Mouse (Mus musculus) testis, adult 2 months (tissue): Measurements from ENCODE around the gene Rab11fip3. TPM values are rescaled to one million over a fixed set of nuclear protein-coding genes. Genes with fewer than 3 reads are reported as not detected.
A peak's percentile ranks its signal among the peaks of the same experiment; 100 is the strongest.

ENCODE experiments used
- H3K27ac ChIP-seq: fragments of 200-500 bp; 2 replicates; pipeline ENCODE4 v1.5.1; 2012; ENCODE audit warnings: low read depth, low read length; ENCODE audit not compliant: control insufficient read depth, insufficient read depth
- H3K27me3 ChIP-seq: fragments of 200-500 bp; 2 replicates; pipeline ENCODE4 v1.6.1; 2012; ENCODE audit warnings: mild to moderate bottlenecking, low read length, moderate library complexity; ENCODE audit not compliant: control insufficient read depth, insufficient read depth
- H3K36me3 ChIP-seq: fragments of 200-500 bp; 2 replicates; pipeline ENCODE4 v1.6.1; 2012; ENCODE audit warnings: mild to moderate bottlenecking, low read length; ENCODE audit not compliant: control insufficient read depth, insufficient read depth
- H3K4me1 ChIP-seq: fragments of 200-500 bp; 2 replicates; pipeline ENCODE4 v1.6.1; 2012; ENCODE audit warnings: low read length; ENCODE audit not compliant: control insufficient read depth, insufficient read depth
- H3K4me3 ChIP-seq: fragments of 200-500 bp; 2 replicates; pipeline ENCODE4 v1.5.1; 2012; ENCODE audit warnings: low read depth, mild to moderate bottlenecking, low read length, moderate library complexity, mixed read lengths; ENCODE audit not compliant: control insufficient read depth
- CTCF ChIP-seq: fragments of 200-500 bp; IDR thresholded peaks from 2 replicates; pipeline ENCODE4 v1.5.1; 2012; ENCODE audit warnings: low read depth, mild to moderate bottlenecking, inconsistent platforms, low read length, moderate library complexity; ENCODE audit not compliant: control insufficient read depth, insufficient read depth, insufficient replicate concordance
- POLR2A ChIP-seq: fragments of 200-500 bp; IDR thresholded peaks from 2 replicates; pipeline ENCODE4 v1.6.1; 2012; ENCODE audit warnings: low read depth, mild to moderate bottlenecking, inconsistent platforms, low read length, moderate library complexity; ENCODE audit not compliant: control insufficient read depth
- polyA plus RNA-seq: library from polyadenylated mRNA; depleted of rRNA; stranded (reverse); fragments of >200 nt; gene quantifications from 2 replicates; pipeline ENCODE4 v1.2.3, GENCODE M21; 2012

Gene Rab11fip3
- polyA plus RNA-seq, 1 experiment = 37.5 TPM

- H3K4me1 ChIP-seq = peaks cover 5% of the 10 kb centered on the region
- no peaks in the 10 kb centered on the region for H3K27me3 ChIP-seq
- no peak for TF ChIP-seq CTCF
- no peak for TF ChIP-seq POLR2A
- no peaks in the 10 kb centered on the region for H3K36me3 ChIP-seq
- no peak overlapping the region for H3K27ac ChIP-seq
- no peak overlapping the region for H3K4me3 ChIP-seq
Observed at GRCm38 (mm10) chr17:26098461-26098860, 29.1 kb upstream of the Rab11fip3 start.

- no peaks in the 10 kb centered on the region for H3K36me3 ChIP-seq
- TF ChIP-seq CTCF (no peak), POLR2A (no peak)
- no peaks in the 10 kb centered on the region for H3K27me3 ChIP-seq
- H3K27ac ChIP-seq = no peak within 1 kb of the TSS
- H3K4me1 ChIP-seq = peaks cover 5% of the 10 kb centered on the region
- H3K4me3 ChIP-seq = peak within 1 kb of the TSS; percentile 78
Observed at GRCm38 (mm10) chr17:26095121-26095740, 25.9 kb upstream of the Rab11fip3 start, which contains the start of gene Nme4. Gene Nme4 (minus strand): TSS chr17:26095602.

GRCm38 (mm10) chr17:26094531-26095110 lies 25.3 kb upstream of the Rab11fip3 start:
- no peak overlapping the region for H3K4me3 ChIP-seq
- TF ChIP-seq CTCF (no peak), POLR2A (no peak)
- H3K27me3 ChIP-seq = no peaks in the 10 kb centered on the region
- H3K36me3 ChIP-seq = no peaks in the 10 kb centered on the region
- H3K27ac ChIP-seq = no peak overlapping the region
- peaks cover 9% of the 10 kb centered on the region for H3K4me1 ChIP-seq

GRCm38 (mm10) chr17:26089905-26090632 lies 20.7 kb upstream of the Rab11fip3 start, which contains the start of gene Decr2:
Gene Decr2 (minus strand): TSS chr17:26090337.
- no peaks in the 10 kb centered on the region for H3K36me3 ChIP-seq
- H3K27ac ChIP-seq = peak within 1 kb of the TSS; percentile 51
- H3K27me3 ChIP-seq = no peaks in the 10 kb centered on the region
- TF ChIP-seq POLR2A (peak; percentile 41; the same call in 1 of the 2 replicates), CTCF (peak; percentile 57; the same call in 1 of the 2 replicates)
- H3K4me1 ChIP-seq = peaks cover 4% of the 10 kb centered on the region
- peak within 1 kb of the TSS; percentile 73 for H3K4me3 ChIP-seq

- TF ChIP-seq CTCF = no peak
- TF ChIP-seq POLR2A = no peak; the same call in 1 of the 2 replicates
- Histone ChIP-seq H3K4me3 (peak overlapping the region; percentile 67), H3K27me3 (no peaks in the 10 kb centered on the region), H3K27ac (no peak overlapping the region), H3K36me3 (no peaks in the 10 kb centered on the region), H3K4me1 (peaks cover 3% of the 10 kb centered on the region; the same call in 1 of the 2 replicates)
Observed at GRCm38 (mm10) chr17:26087059-26087564, 17.8 kb upstream of the Rab11fip3 start.

- Histone ChIP-seq H3K27me3 (no peaks in the 10 kb centered on the region), H3K4me1 (peaks cover 2% of the 10 kb centered on the region; the same call in 1 of the 2 replicates)
- TF ChIP-seq CTCF (no peak), POLR2A (no peak)
Observed at GRCm38 (mm10) chr17:26080867-26081266, 11.5 kb upstream of the Rab11fip3 start.

GRCm38 (mm10) chr17:26078851-26079250 lies 9.5 kb upstream of the Rab11fip3 start:
- H3K4me3 ChIP-seq = no peak overlapping the region
- TF ChIP-seq POLR2A (no peak), CTCF (no peak)
- no peak overlapping the region for H3K27ac ChIP-seq
- H3K36me3 ChIP-seq = no peaks in the 10 kb centered on the region
- peaks cover 2% of the 10 kb centered on the region; the same call in 1 of the 2 replicates for H3K4me1 ChIP-seq
- H3K27me3 ChIP-seq = no peaks in the 10 kb centered on the region

More at GRCm38 (mm10) chr17:26080867-26081266, 11.5 kb upstream of the Rab11fip3 start:
- Histone ChIP-seq H3K27ac (no peak overlapping the region), H3K4me3 (no peak overlapping the region), H3K36me3 (no peaks in the 10 kb centered on the region)
